Comparison of ENCODE assay signal across 8 mouse cellular contexts in the genomic region with DNA sequence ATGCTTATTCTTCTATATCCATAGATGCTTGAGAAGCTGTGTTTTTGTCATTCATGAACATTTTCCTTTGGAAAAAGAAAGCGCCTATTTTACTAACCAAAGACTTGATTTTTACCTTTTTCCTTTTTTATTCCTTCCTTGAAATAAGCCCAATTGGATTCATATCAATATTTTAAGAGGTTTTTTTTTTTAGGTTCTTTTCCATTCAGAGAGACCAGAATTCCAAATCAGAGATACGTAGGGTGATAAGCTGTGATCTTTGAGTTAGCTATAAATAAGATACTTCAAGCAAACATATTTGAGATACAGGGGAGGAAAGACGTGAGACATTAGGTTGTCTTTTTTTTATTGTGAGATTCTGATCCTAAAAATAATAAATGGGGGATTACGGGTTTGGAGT. TPM values are rescaled to one million over a fixed set of nuclear protein-coding genes. Genes with fewer than 3 reads are reported as not detected.
DNase-seq lines count a peak whose midpoint lies in the region; ATAC-seq and TF ChIP-seq lines count a peak whose summit lies in the region.

Gene Cpeb4 (plus strand): TSS at position 301 of the 400 bp plus-strand sequence.

- H3K4me2 ChIP-seq in embryonic facial prominence, embryonic 12.5 days (replicated peaks): peak within 1 kb of the TSS; percentile 76
- peak within 1 kb of the TSS; percentile 74 for H3K4me2 ChIP-seq in heart, embryonic 15.5 days

- 76% methylated on average over 4 of the region's 4 CpGs for WGBS in embryonic facial prominence, embryonic 12.5 days
- 50% methylated on average over 4 of the region's 4 CpGs for WGBS in heart, embryonic 15.5 days
- WGBS in limb, embryonic 10.5 days: 90% methylated on average over 4 of the region's 4 CpGs
- WGBS in olfactory bulb, adult 2 months: 8% methylated on average over 4 of the region's 4 CpGs

- H3K27ac ChIP-seq in embryonic facial prominence, embryonic 12.5 days: no peak within 1 kb of the TSS
- H3K27ac ChIP-seq in heart, embryonic 15.5 days: peak within 1 kb of the TSS; percentile 73
- peak within 1 kb of the TSS; percentile 96 for H3K27ac ChIP-seq in limb, embryonic 10.5 days
- peak within 1 kb of the TSS; percentile 93 for H3K27ac ChIP-seq in olfactory bulb, adult 2 months (ENCODE audit: insufficient read depth, low read depth, low read length)

- no peak for ATAC-seq in embryonic facial prominence, embryonic 12.5 days (ENCODE audit: insufficient number of reproducible peaks, insufficient read depth, low FRiP score, low TSS enrichment)
- ATAC-seq in heart, embryonic 15.5 days (replicated peaks; ENCODE audit: insufficient number of reproducible peaks, insufficient read depth, low FRiP score, low read depth): no peak

- H3K36me3 ChIP-seq in embryonic facial prominence, embryonic 12.5 days: no peaks in the 10 kb centered on the region
- no peaks in the 10 kb centered on the region for H3K36me3 ChIP-seq in heart, embryonic 15.5 days
- H3K36me3 ChIP-seq in limb, embryonic 10.5 days: no peaks in the 10 kb centered on the region

- peak within 1 kb of the TSS; percentile 73 for H3K9ac ChIP-seq in embryonic facial prominence, embryonic 12.5 days
- H3K9ac ChIP-seq in heart, embryonic 15.5 days: peak within 1 kb of the TSS; percentile 76

- H3K9me3 ChIP-seq in embryonic facial prominence, embryonic 12.5 days: no peaks in the 10 kb centered on the region
- no peaks in the 10 kb centered on the region for H3K9me3 ChIP-seq in heart, embryonic 15.5 days (replicated peaks)
- no peaks in the 10 kb centered on the region for H3K9me3 ChIP-seq in limb, embryonic 10.5 days (replicated peaks)

- no peaks in the 10 kb centered on the region for H3K27me3 ChIP-seq in embryonic facial prominence, embryonic 12.5 days
- H3K27me3 ChIP-seq in heart, embryonic 15.5 days: no peaks in the 10 kb centered on the region
- H3K27me3 ChIP-seq in limb, embryonic 10.5 days (ENCODE audit: low read depth, poor library complexity, severe bottlenecking): no peaks in the 10 kb centered on the region

- H3K4me1 ChIP-seq in embryonic facial prominence, embryonic 12.5 days: peaks cover 18% of the 10 kb centered on the region
- H3K4me1 ChIP-seq in heart, embryonic 15.5 days (replicated peaks): peaks cover 23% of the 10 kb centered on the region
- H3K4me1 ChIP-seq in limb, embryonic 10.5 days: peaks cover 20% of the 10 kb centered on the region
- H3K4me1 ChIP-seq in olfactory bulb, adult 2 months (ENCODE audit: control insufficient read depth, insufficient read depth, low read length): no peaks in the 10 kb centered on the region

- TF ChIP-seq CTCF in olfactory bulb, adult 2 months (IDR thresholded peaks at IDR 0.05; ENCODE audit: insufficient read depth, low read depth, low read length): no peak

- no peak for TF ChIP-seq POLR2A in olfactory bulb, adult 2 months (IDR thresholded peaks at IDR 0.05; ENCODE audit: insufficient read depth, low read depth, low read length)

- peak within 1 kb of the TSS; percentile 80 for H3K4me3 ChIP-seq in embryonic facial prominence, embryonic 12.5 days
- H3K4me3 ChIP-seq in heart, embryonic 15.5 days: peak within 1 kb of the TSS; percentile 66
- peak within 1 kb of the TSS; percentile 83 for H3K4me3 ChIP-seq in limb, embryonic 10.5 days
- peak within 1 kb of the TSS; percentile 94 for H3K4me3 ChIP-seq in olfactory bulb, adult 2 months (ENCODE audit: insufficient read depth, low read depth, low read length)

- DNase-seq in layer of hippocampus, adult 8-10 months (ENCODE audit: low spot score in 2 of 2): no peak
- no peak for DNase-seq in layer of hippocampus, adult 9-10 months (ENCODE audit: low spot score)
- no peak for DNase-seq in limb, embryonic 10.5 days (ENCODE audit: low spot score)
- no peak for DNase-seq in frontal cortex, postnatal 14 days (ENCODE audit: low spot score in 2 of 2)
- DNase-seq in right cerebral cortex, postnatal 10 days (ENCODE audit: low spot score in 2 of 2): no peak

RNA-seq across cellular contexts. Expression of gene Cpeb4, which starts in this region (rescaled TPM):
- 100 to 1,000 TPM; 129 to 159 (median 149) TPM for total RNA-seq in layer of hippocampus, adult 8-10 months (2022)
- 4.2 and 5.0 TPM in 2 replicates for polyA plus RNA-seq in embryonic facial prominence, embryonic 12.5 days (2016; fragmentation: Nextera tagmentation; extraction: Ambion mirVana)
- polyA plus RNA-seq in heart, embryonic 15.5 days (2015; fragmentation: Nextera tagmentation; extraction: Ambion mirVana): 5.9 and 6.4 TPM in 2 replicates
- polyA plus RNA-seq in limb, embryonic 10.5 days (2016; fragmentation: Nextera tagmentation; extraction: Ambion mirVana): 1.0 and 1.7 TPM in 2 replicates
- polyA plus RNA-seq in olfactory bulb, adult 2 months (2012; ENCODE audit: insufficient read depth, insufficient read length, low replicate concordance, missing spikeins): not detected in 2 replicates
